Mouse (Mus musculus): Measurements from ENCODE around the gene Gm28051.

- TF ChIP-seq CTCF (IDR thresholded peaks at IDR 0.05; ENCODE audit: insufficient read depth, low read depth, low read length): no peak
- no peak for TF ChIP-seq POLR2A (IDR thresholded peaks at IDR 0.05; ENCODE audit: insufficient read depth, low read depth, low read length)
Measured at GRCm38 (mm10) chr12:102758403-102758756, 815 bp upstream of the Gm28051 start, which contains the start of gene Gm20604.
